Mouse (Mus musculus) kidney, embryonic 16.5 days (tissue): ENCODE data around the gene Ttc30b. TPM values are rescaled to one million over a fixed set of nuclear protein-coding genes. Genes with fewer than 3 reads are reported as not detected.

Source experiments
- ATAC-seq: fragments of 200-750 bp; cut with Nextera tagmentation; 2 replicates; pipeline ENCODE4 v1.8.0; 2017; ENCODE audit warnings: moderate TSS enrichment; ENCODE audit not compliant: low FRiP score, low TSS enrichment
- H3K27ac ChIP-seq: fragments of 300-500 bp; sonication (generic); 2 replicates; pipeline ENCODE4 v1.5.1; 2014; ENCODE audit warnings: low read length
- H3K27me3 ChIP-seq: fragments of 300-500 bp; sonication (generic); 2 replicates; pipeline ENCODE4 v1.6.1; 2014; ENCODE audit warnings: low read length, control low read depth, mixed read lengths; ENCODE audit not compliant: insufficient read depth
- H3K36me3 ChIP-seq: fragments of 300-500 bp; sonication (generic); 2 replicates; pipeline ENCODE4 v1.6.1; 2014; ENCODE audit warnings: low read length, control low read depth, mixed read lengths; ENCODE audit not compliant: insufficient read depth
- H3K4me1 ChIP-seq: fragments of 300-500 bp; sonication (generic); 2 replicates; pipeline ENCODE4 v1.6.1; 2014; ENCODE audit warnings: low read length, control low read depth, mixed read lengths; ENCODE audit not compliant: insufficient read depth
- H3K4me2 ChIP-seq: fragments of 300-500 bp; sonication (generic); replicated peaks from 2 replicates; pipeline ENCODE4 v1.6.1; 2014; ENCODE audit warnings: low read depth, low read length
- H3K4me3 ChIP-seq: fragments of 300-500 bp; sonication (generic); 2 replicates; pipeline ENCODE4 v1.5.1; 2014; ENCODE audit warnings: mild to moderate bottlenecking, low read length
- H3K9ac ChIP-seq: fragments of 300-500 bp; sonication (generic); replicated peaks from 2 replicates; pipeline ENCODE4 v1.6.1; 2014; ENCODE audit warnings: low read length
- H3K9me3 ChIP-seq: fragments of 300-500 bp; sonication (generic); 2 replicates; pipeline ENCODE4 v1.6.1; 2016; ENCODE audit warnings: low read length, control low read depth
- WGBS: fragments of 180-500 bp; shearing (Covaris S2); extraction: QIAGEN DNeasy Blood & Tissue Kit; methylation state at CpG from one replicate; pipeline ENCODE4 v1.1.7; 2014; 5-methylcytosine and 5-hydroxymethylcytosine counted together
- polyA plus RNA-seq: library from polyadenylated mRNA; unstranded; fragments of >200 nt; fragmentation: Nextera tagmentation; extraction: Ambion mirVana; gene quantifications from 2 replicates; pipeline ENCODE4 v1.2.1, GENCODE M21; 2015

The Ttc30b gene
- polyA plus RNA-seq, 1 experiment from 2014 or later: 14.4 TPM

DNA sequence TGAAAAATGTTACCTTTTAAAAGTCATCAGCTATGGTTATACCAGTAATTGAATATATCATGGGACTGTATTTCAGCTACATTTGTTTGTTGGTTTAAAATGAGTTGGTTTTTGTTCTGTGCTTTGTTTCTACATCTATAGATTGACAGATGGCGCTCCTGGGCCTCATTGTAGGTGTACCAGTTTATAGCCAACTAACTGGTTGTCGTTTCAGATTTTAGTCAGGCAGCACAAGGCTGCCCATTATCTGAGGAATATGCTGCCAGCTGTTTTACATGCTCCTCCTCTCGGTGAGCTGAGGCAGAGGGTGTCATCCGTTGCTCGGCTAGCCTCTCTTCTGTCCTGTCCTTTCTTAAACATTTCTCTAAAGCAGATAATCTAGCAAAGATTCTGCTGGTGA is 12.3 kb downstream of the Ttc30b start:
- ATAC-seq: no peak
- H3K4me1 ChIP-seq: no peaks in the 10 kb centered on the region
- H3K36me3 ChIP-seq: peaks cover 25% of the 10 kb centered on the region
- H3K4me3 ChIP-seq: no peak overlapping the region
- H3K27me3 ChIP-seq: no peaks in the 10 kb centered on the region
- 80% methylated on average over 5 of the region's 5 CpGs for WGBS
- H3K9me3 ChIP-seq: no peaks in the 10 kb centered on the region
- H3K4me2 ChIP-seq: no peak overlapping the region
- no peak overlapping the region for H3K9ac ChIP-seq
- no peak overlapping the region for H3K27ac ChIP-seq

DNA sequence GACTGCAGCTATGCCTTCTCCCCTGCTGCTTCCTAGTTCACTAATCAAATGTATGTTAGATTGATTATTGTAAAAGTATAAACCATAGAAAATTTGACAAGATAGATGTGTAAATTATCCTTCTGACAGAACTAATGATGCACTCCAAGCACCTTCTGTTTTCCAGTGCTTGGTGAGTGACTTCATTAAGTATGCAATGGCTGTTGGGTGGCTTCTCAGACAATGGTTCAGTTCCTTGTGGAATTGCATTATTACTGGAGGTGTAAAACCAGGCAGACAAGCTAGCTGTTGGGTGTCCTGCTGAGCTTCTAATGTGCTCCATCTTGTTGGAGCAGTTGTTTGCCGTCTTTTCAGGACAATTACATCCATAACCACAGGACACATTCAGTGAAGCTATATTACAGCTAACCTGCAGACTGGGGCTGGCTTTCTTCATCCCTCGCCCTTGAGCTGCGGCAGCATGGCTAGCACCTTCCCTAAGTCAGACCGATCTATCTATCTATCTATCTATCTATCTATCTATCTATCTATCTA is 14.5 kb downstream of the Ttc30b start:
- Histone ChIP-seq H3K27ac (no peak overlapping the region), H3K4me2 (no peak overlapping the region), H3K4me3 (no peak overlapping the region), H3K36me3 (peaks cover 25% of the 10 kb centered on the region), H3K9ac (no peak overlapping the region), H3K9me3 (no peaks in the 10 kb centered on the region), H3K27me3 (no peaks in the 10 kb centered on the region), H3K4me1 (no peaks in the 10 kb centered on the region)
- WGBS: 84% methylated on average over 4 of the region's 4 CpGs
- no peak for ATAC-seq

DNA sequence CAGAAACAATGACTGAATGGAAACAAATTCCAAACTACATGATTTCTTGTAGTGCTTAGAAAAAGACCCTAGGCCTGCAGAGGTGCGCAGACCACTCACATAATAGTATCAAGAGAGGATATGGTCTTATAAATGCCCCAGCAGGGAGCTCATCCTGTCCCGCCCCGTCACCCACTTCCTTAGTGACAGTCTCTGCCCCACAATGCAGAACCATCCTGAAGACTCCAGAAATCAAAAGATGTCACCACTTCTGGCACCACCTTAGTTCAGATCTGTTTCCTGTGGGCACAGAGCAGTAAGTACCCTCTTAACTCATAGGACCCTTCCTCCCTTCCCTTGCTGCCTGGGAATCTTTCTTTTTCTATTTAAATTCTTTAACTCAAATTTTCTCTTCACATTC is 23.3 kb downstream of the Ttc30b start:
- Histone ChIP-seq H3K4me2 (no peak overlapping the region), H3K9ac (no peak overlapping the region), H3K27ac (no peak overlapping the region), H3K27me3 (no peaks in the 10 kb centered on the region), H3K36me3 (peaks cover 11% of the 10 kb centered on the region), H3K4me3 (no peak overlapping the region), H3K4me1 (no peaks in the 10 kb centered on the region), H3K9me3 (no peaks in the 10 kb centered on the region)
- ATAC-seq: no peak
- WGBS: 90% methylated on average over 3 of the region's 3 CpGs

DNA sequence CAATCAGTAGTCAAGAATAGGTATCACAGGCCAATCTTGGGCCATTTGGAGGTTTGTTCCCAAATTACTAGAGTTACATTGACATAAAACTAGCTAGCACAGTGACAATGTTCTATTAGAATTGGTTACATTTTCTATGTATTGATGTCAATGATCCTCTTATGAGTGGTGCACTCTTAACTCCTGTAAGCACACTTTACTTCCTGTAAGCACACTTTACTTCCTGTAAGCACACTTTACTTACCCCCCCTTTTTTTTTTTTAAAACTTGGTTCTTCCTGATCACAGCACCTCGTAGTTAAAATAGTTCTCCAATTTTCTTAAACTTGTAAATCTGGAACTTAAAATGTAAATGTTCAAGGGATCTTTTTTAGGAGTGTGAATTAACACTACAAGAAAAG is 31.2 kb downstream of the Ttc30b start:
- Histone ChIP-seq H3K27me3 (no peaks in the 10 kb centered on the region), H3K36me3 (peaks cover 12% of the 10 kb centered on the region; the same call in 1 of the 2 replicates), H3K9me3 (no peaks in the 10 kb centered on the region), H3K4me2 (no peak overlapping the region), H3K27ac (no peak overlapping the region), H3K4me1 (no peaks in the 10 kb centered on the region), H3K4me3 (no peak overlapping the region), H3K9ac (no peak overlapping the region)
- ATAC-seq: no peak
- 82% methylated on average over 1 of the region's 1 CpGs for whole genome bisulfite sequencing

DNA sequence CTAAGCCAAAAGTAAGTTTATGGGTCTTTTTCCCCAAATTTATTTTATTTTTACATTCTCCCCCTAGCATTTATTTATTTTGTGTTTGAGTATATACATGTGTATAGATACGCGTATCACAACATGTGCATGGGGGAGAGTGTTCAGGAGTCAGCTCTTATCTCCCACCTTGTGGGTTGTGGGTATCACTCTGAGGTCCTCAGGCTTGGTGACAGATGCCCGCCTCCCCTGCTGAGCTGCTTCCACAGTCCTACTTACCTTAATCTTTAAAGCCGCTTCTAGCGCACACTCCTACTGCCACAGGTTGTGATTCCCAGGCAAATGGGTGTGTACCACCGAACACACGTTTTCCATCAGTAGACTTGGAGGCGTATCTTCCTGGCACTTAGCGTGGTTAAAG is 36.5 kb downstream of the Ttc30b start:
- WGBS: 92% methylated on average over 9 of the region's 9 CpGs
- Histone ChIP-seq H3K27ac (no peak overlapping the region), H3K9me3 (peaks cover 6% of the 10 kb centered on the region), H3K36me3 (peaks cover 16% of the 10 kb centered on the region), H3K27me3 (no peaks in the 10 kb centered on the region), H3K4me2 (no peak overlapping the region), H3K4me1 (no peaks in the 10 kb centered on the region), H3K9ac (no peak overlapping the region), H3K4me3 (no peak overlapping the region)
- ATAC-seq: no peak

DNA sequence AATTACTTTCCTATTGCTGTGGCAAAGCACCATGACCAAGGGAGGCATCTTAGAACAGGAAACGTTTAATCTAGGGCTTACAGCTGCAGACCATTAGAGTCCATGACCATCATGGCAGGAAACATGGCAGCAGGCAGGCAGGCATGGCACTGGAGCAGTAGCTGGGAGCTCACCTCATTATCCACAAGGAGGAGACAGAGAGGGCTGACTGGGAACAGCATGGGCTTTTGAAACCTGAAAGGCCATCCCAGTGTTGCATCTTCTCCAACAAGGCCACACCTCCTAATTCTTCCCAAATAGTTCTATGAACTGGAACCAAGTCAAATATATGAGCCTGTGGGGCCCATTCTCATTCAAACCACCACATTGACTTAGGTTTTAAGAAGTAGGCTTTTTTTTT is 38.1 kb downstream of the Ttc30b start:
- Histone ChIP-seq H3K27me3 (no peaks in the 10 kb centered on the region), H3K27ac (no peak overlapping the region), H3K4me1 (no peaks in the 10 kb centered on the region), H3K36me3 (peaks cover 16% of the 10 kb centered on the region), H3K4me2 (no peak overlapping the region), H3K9me3 (peaks cover 6% of the 10 kb centered on the region), H3K4me3 (no peak overlapping the region), H3K9ac (no peak overlapping the region)
- 80% methylated on average over 1 of the region's 1 CpGs for WGBS
- no peak for ATAC-seq

DNA sequence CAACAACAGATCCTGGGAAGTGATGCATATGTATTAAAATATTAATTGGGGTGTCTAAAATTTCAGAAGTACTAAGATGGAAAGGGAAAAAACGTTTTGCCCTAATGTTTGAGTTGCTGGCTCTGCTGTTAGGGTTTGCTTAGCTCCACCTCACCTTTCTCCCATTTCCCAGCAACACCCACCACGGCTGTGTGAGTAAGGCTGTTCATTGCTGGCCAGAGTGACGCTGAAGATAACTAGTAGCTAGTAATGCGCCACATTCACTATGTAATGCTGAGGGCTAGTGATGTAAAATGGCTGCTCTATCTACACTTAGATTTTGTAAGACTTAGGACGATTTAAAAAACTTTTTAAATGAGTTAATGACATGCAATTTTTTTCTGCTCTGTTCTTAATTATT is 42.7 kb downstream of the Ttc30b start:
- Histone ChIP-seq H3K4me2 (no peak overlapping the region), H3K27me3 (no peaks in the 10 kb centered on the region), H3K27ac (no peak overlapping the region), H3K4me3 (no peak overlapping the region), H3K4me1 (no peaks in the 10 kb centered on the region), H3K9me3 (peaks cover 6% of the 10 kb centered on the region), H3K36me3 (peaks cover 16% of the 10 kb centered on the region), H3K9ac (no peak overlapping the region)
- no peak for ATAC-seq
- 86% methylated on average over 5 of the region's 5 CpGs for WGBS

DNA sequence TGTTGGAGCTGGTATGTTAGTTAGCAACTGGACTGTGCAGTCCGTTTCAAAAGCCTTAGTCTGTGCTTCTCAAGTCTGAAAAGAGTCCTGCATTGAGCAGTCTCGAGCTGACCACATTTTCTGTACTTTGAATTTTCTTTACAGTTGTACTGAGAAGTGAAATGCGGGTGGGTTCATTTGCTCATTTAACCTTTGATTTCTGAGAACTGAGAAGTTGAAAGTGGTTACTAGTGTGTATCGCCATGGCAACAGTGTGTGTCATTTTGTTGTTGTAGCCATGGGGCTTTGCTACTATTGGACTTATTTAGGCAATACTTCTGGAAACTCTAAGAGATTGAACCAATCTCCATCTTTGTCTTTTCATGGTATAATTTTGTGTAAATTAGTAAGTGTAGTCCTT is 46.4 kb downstream of the Ttc30b start:
- 77% methylated on average over 4 of the region's 4 CpGs for WGBS
- Histone ChIP-seq H3K4me2 (no peak overlapping the region), H3K36me3 (peaks cover 12% of the 10 kb centered on the region; the same call in 1 of the 2 replicates), H3K27me3 (no peaks in the 10 kb centered on the region), H3K4me1 (no peaks in the 10 kb centered on the region), H3K4me3 (no peak overlapping the region), H3K27ac (no peak overlapping the region), H3K9me3 (no peaks in the 10 kb centered on the region), H3K9ac (no peak overlapping the region)
- no peak for ATAC-seq

Other genes with a start within 250 kb of the Ttc30b start
- 87.7 and 90.7 TPM in 2 replicates for gene Nfe2l2, start 233.9 kb downstream of the Ttc30b start, polyA plus RNA-seq
- 39.2 and 40.0 TPM in 2 replicates for gene Agps, start 106.4 kb downstream of the Ttc30b start, polyA plus RNA-seq
- gene Ttc30a2, start 39.6 kb upstream of the Ttc30b start, polyA plus RNA-seq: 0.53 and 0.64 TPM in 2 replicates
- gene Ttc30a1, start 43.4 kb upstream of the Ttc30b start, polyA plus RNA-seq: 9.6 and 10.5 TPM in 2 replicates